Mouse (Mus musculus) mature B cell (primary cell): ENCODE measurements around the gene Celf2.

Source experiments
- in situ Hi-C: fragments of 300-500 bp; cut with MboI; formaldehyde crosslinking; loops from 2 replicates; pipeline ENCODE4 v1.14.3; 2019

Gene Celf2

DNA sequence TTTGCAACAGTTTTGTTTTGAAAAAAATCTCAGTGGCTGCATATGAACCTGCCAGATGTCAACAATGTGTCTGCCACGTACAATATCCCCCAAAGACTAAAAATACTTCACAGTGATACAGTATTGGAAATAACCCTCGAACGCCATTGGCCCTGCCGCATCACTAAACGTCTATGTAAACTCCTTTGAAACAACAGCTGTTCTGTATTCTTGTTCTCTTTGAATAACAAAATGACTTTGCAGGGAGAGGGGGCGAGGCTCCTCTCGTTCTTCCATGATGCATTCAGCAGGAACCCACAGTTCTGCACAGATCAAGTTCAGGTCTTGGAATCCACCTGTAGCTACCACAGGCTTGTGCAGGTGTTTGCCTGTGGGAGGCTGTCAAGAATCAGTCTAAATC is 597.4 kb downstream of the Celf2 start:
- in situ Hi-C loops = no loop called here

DNA sequence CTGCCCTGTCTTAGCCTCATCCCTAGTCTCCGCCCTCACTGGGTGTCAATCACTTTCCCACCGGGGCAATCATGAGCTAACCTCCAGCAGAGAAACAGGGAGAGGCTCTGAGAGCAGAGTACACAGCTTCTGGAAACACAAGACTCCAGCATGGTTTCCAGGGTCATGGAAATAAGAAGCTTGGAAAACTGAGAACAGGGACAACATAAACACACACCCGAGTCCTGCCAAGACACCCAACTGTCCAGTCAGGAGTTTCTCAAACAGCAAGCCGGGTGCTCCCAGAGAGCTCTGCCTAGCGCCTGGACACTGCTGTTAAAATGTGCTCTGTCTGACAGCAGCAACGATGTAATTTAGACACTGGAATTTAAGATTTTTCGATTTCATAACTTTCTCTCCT is 599.4 kb downstream of the Celf2 start:
- in situ Hi-C loops = no loop called here

DNA sequence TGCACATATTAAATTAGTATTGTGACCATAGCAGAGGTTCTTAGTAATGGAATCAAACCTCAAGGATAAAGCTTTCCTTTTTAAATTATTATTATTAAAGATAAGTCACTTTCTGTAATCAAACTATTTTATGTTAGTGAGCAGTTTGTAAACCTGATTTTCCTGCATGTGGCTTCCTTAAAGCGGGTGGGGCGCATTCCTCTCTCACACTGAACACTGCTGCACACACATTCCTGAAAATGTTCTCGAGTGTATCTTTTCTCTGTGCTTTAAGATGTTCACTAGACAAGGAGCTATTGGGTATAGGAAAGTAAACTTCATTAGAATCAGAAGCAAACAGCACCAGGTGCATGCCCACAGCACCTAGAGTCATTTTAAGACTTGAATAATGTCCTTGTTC is 605.0 kb downstream of the Celf2 start:
- in situ Hi-C loops = no loop called here

DNA sequence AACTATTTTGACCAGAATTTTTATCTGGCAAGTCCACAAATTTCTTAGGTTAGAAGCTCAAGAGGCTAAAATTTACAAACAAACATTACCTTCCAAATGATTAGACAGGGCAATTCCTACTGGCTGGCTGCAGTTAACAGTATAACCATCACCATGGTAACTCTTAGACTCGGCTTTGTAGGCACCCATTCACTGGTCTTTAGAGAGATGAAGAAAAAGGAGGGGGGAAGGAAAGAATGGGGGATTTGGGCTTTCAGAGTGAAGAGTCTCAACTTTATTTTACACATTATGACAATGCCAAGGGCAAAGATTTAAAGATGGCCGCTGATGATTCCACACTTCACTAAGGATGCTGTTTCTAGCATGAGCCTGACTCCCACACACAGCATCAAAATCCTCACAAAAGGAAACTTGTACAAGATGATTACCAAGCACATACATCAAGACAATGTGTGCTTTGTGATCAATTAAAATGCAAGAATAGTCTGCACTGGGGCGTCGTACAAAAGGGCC is 606.1 kb downstream of the Celf2 start:
- in situ Hi-C loops = no loop called here

DNA sequence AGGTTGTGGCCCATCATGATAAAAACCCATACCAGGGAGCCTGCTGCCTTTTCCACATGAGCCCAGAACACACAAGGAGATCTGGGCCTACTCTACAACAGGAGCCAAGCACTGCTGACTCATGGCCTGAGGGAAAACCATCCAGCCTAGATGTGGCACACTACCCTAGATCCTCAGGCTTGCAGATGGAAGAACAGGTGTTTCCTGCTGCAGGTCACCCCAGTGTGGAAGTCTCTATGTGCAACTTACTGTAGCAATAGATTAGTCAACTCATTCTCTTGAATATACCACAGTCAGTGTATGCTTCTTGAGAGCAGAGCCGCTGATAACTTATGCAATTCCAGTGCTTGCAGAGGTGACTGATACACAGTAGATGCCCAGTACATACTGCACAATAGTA is 612.5 kb downstream of the Celf2 start:
- in situ Hi-C loops = no loop called here

DNA sequence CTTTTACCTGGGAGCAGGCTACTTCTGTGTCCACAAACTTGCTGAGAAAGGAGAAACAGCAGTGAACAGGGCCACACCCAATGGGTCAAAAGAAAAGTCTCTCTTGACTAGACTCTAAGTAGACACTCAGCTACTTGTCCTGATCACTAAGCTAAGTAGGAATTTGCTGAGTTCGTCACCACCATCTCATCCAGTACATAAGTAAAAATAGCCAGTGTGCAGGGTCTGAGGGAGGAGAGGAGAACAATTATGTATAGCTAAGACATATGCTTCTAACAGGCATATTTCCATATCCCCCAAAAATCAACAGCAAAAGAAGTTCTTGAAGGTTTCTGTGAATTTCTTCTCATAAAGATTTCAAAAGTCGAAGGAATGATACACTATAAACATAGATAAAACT is 615.8 kb downstream of the Celf2 start:
- in situ Hi-C loops = no loop called here

DNA sequence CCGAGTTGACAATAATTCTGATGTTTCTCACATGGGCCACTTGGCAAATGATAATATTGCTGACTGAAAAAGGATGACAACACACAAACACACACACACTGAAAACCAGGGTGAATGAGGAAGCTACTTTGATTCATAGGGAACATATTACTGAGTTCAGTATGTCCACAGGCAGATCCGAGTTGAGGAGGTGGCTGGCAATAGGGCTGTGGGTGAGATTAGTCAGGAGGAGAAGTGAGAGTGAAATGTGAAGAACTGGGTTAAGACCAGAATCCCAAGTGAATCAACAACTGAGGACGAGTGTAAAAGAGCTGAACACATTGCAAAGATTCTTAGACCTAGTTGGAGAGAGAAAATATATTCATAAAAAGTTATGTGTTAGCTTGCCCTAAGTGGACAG is 616.3 kb downstream of the Celf2 start:
- in situ Hi-C loops = no loop called here

DNA sequence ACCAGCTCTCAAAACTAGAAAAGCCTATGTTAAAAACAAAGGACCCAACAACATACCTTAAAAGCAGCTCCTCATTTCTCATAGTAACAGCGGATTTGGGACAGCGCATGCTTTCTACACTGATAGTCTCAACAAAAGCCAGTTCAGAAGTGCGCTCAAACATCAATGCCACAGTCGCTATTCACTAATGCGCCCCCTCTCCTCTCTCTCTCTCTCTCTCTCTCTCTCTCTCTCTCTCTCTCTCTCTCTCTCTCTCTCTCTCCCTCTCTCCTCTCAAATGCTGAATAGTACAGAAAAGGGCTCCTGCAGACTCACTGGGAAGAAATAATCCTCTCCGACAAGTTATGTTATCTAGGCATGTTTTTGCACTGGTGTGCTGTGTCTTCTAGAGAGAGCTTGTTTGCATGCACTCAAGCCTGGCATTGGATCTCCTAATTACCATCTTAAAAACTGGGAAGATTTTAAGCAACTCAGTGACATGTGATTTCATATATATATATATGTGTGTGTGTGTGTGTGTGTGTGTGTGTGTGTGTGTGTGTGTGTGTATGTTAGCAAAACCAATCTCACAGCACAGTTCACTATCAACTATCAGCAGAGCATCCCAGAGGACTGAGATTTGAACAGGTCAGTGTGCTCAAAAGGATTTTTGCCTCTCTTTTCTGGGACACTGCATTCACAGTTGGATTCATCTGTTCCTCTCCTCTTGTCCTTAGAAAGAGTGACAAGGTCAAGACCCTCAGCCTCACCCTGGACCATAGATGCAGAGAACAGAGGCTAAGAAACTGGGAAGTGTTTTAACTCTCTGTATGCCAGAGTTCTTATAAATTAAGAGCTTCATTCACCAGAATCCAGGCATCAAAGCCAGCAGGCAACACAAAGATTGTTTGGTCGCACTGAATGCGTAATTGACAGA is 624.3 kb downstream of the Celf2 start:
- in situ Hi-C loops = no loop called here

DNA sequence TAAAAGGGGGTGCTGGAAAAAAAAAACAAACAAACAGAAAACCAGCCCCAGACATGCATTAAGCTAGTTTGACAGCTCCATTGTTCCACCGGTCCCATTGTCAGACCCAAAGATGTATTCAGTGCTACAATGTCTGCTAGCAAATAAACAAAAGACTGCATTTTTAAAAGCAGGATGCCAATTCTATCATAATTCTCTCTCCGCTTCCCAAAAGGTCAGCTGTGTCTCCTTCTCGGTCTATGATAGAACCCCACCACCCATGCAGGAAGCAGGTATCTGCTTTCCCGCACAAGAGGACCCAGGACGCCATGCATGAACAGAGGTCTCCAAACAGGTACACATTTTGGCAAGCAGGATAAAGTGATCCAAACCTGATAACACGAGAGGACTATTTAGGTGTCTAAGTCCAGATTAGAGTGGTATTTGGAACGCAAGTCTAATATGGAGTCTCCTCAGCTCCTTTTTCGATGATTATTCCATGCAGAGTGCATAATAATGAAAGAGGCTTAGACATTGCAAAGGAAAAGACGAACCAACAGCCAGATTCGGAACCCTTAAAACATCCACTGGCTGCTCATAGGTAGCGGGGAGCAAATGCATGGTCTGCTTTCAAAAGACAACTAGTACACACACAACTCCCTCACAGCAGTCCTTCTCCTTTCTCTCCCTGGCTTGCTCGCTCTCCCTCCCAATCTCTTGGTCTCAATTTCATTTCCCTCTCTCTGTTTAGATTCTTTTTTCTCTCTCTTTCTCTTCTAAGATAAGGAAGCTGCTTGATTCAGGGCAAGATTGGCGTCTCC is 625.2 kb downstream of the Celf2 start:
- in situ Hi-C loops = no loop called here

DNA sequence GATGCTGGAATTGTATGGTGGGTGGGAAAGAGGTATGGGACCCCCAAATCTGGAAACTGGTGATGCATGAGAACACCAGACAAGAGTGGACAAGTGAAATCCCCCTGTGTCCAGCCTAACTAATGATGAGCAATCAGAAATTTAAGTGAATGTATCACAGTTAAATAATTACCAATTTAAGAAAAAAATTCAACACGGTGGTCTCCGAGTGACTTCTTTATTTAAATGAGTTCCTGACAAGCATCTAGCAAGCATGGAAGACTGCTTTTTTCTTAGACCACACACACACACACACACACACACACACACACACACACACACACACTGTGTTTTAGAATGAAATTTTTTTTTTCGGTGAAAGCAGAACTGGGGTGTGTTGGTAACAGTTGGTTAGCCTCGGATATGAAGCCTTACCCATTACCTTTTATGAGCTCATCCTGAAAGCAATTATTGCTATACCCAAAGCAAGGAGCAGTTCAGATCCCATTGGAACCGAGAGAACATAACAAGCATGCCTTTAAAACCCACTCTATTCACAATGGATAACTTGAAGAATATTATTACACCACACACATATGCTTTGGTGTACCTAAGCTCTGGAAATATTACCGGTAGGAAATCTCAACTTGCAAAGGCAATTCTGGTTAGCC is 627.0 kb downstream of the Celf2 start:
- in situ Hi-C loops = no loop called here

DNA sequence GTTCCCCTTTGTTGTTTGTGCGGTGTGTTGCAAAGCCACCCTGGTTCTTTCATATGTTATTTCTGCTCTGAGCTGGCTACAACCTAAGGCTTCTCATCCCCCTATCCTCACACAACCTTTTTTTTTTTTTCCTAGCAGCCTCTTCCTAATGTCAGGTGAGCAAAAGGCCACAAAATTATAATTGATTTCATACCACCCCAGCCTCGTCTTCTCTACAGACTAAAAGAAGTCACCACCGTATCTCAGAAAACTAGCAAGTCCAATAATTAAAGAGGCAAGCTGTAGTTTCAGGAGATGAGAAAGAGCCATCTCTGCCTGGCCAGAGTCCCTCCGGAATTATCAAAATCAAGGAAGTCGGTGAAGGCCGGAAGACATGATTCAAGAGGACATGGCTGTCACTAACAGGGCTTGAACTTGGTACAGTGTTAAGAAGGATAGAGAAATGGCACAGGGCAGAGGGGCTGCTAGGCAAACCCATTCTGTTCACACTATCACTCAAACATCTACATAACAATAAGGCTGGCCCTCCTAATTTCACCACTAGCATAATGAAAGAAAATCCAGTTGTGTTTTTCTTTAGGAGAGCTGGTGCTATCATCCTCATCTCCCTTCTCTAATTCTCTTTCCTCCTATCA is 628.3 kb downstream of the Celf2 start:
- in situ Hi-C loops = no loop called here

DNA sequence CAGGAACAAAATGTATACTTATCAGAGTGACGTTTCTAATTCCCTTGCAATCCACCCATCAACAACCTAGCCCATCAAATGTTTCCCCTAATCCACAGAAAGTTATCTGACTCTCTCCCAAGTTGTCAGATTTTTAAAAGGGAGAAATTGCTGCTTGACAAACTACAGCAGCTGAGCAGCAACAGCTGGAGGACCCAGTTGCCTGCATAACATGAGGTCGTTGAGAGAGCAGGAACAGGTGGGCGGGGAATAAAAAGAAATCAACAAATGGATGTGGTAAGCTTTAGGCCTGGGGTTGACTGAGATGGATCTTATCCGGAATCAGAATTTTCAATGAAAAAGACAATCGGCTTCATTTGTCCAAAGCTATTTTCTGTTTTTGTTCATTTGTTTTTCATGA is 632.3 kb downstream of the Celf2 start:
- in situ Hi-C loops = no loop called here

DNA sequence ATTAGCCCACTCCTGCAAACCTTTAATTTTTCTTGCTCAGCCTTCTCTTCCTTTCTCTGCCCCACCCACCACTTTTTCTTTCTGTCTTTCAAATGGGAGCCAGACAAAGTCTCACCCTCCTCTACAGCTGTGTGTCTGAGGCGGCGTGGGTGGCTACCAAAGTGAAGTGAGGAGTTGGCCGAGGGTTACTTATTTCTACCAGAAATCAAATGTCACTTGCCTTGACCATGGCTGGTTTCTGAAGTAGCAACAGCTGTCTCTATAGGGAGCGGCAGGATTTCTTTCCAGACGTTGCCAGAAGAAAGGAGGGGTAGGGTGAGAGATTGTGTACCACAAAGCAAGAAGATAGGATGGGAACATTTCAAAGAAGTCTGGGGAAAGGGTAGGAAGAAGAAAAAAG is 632.8 kb downstream of the Celf2 start:
- in situ Hi-C loops = no loop called here

DNA sequence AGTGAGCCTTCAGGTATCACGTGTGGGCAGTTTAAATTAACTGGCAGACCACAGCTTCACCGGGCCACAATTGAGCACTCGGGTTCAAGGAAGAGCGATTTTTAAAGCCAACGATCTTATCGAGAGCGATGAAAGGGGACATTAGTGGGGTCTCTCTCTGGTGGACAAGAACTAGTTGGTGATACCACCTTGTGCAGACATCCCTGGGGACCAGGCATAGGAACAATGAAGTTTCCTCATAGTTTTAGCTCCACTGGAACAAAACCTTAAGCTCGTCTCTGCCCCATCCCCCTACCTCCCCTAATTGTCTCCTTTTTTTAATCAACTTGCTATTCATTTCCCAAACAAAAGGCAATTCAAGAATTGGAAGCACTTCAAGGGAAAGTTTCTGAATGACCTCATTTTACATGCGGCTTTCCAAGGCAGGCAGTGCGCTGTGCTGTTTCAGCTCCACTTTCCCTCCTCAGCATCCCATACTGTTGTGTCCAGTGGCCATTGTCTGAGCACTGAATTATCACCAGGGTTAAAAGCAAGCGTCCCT is 634.2 kb downstream of the Celf2 start:
- in situ Hi-C loops = no loop called here

DNA sequence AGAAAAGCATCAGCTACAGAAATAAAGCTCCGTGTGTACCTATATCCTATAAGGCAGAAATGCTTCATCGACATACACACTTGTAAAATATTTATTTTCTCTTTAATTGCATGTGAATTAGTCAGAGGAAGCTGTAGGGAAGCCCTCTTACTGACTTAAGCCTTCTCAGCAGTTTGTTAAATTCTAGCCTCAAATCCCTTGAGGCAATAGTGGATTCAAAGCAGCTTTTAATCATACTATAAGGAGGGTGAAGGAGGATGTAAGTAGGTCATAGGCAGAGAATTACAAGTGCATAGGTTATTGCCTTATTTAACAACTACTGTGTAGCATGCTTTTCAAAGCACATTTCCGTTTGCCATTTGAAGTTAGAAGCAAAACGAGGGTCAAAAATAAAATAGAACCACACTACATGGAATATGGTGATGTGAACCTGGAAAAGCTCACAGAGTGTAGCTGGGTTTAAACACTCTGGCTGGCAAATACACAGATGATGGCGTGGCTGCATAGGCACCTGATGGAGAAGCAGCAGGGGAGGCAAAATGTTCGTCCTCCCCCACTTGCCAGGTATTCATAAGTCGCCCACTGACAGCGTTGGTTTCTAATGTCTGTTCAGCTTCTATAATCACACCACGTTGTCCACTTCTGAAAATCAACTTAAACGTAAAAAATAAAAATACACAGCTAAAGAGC is 635.0 kb downstream of the Celf2 start:
- in situ Hi-C loops = no loop called here

DNA sequence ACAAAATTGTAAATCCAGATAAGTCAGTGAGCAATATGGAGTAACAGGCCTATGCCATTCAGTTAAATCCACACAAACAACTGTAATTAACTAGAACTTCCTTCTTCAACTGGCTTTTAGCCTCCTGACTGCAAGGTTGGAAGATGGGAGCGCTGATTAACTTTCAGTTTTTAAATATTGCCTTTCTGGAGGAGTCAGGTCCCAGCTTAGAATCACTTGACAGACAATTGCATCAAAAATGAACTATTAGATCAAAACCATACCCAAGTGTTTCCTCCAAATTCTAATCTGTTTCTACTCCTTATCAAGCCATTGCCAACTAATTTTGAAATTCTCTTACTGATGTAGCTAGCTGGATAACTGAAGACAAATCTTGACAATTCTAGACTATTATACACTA is 635.7 kb downstream of the Celf2 start:
- in situ Hi-C loops = no loop called here

DNA sequence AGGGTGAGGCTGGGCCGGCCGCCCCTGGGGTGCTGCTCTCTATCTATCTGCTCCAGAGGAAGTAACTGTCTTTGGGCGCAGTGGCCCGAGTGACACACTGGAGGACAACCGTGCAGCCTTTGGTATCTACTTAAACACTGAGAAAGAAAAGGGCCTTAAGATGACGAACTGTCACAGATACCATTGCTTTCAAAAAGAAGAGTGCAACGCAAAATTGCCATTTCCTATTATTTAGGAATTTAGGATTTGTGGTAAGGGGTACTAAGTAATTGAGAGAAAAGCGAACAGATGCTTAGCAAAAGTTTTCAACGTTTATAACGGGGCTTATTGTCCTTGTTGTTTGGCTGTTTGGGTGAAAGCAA is 636.5 kb downstream of the Celf2 start:
- in situ Hi-C loops = no loop called here

DNA sequence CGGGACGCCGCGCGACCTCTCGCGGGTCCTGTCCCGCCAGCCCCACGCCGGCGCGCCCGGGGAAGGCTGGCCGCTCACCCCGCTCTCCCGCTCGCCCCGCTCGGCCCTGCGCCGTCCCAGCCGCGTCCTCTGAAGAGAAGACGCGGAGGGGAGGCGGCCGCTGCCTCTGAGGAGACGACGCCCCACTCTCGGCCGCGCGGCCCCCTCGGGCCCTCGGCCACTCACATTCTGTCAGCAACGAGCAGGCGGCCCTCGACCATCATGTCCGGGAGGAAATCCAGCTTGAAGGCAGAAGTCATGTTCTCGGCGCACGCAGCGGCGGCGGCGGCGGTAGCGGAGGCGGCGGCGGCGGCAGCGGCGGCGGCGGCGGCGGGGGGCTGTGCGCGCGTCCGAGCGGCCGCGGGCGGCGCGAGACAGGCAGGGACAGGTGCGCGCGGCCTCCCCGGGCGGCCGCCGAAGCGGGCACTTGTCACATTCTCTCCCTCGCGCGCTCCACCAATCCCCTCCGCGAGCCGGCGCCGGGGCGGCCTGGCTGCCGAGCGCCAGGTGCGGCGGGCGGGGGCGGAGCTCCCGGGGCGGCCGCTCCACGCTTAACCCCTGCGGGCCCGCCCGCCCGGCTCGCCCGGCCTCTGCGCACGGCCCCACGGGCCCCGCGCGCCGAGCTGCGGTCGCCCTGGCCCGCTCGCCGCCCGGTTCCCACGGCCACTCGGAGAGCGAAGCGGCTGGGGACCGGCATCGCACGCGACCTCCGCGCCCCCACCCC is 637.1 kb downstream of the Celf2 start:
- in situ Hi-C loops = no loop called here

DNA sequence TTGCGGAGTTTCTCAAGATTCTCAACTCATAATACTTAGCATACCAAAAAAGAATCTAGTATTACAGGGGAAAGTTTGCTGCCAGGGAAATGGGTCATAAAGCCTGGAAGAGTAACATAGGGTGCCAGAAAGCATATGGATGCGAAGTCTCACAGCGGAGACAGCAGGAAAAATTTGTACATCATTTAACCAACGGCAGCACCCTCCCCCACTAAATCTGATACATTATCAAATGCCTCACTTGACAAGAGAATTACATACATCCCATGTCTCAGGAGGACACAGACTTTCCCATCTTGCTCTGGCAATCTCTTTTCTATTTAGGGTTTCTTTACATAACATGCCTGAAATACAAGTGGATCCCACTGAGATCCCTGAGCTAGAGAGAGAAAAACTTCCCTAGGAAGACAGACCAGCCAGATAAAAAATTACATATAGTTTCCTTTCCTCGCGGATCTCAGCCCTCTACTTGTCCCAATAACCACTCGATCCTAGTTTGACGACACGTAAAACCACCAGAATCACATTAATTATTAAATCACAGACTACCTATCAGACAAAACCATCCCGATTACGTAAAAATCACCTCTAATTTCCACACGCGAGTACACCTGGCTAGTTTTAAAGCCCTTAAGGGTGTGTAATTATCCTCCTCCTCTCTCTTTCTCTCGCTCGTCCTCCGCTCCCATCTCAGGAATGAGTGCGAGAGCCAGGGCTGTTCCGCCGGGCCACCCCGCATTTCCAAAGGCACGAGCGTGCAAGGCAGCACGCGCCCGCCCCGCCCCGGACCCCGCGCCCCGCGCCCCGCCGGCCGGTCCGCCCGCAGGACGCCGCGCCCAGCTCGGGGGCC is 637.9 kb downstream of the Celf2 start:
- in situ Hi-C loops = no loop called here
